Mouse (Mus musculus) hindbrain, embryonic 16.5 days (tissue): Measurements from ENCODE around the gene Rps23. TPM values are rescaled to one million over a fixed set of nuclear protein-coding genes. Genes with fewer than 3 reads are reported as not detected.
A peak's percentile ranks its signal among the peaks of the same experiment; 100 is the strongest.
"Not testable (repeated sequence)": the region's sequence is repeated elsewhere in the genome, so short reads cannot be mapped to it uniquely, and the experiment has no call there.

Source experiments
- ATAC-seq: fragments of 200-750 bp; cut with Nextera tagmentation; 2 replicates; pipeline ENCODE4 v1.8.0; 2017; ENCODE audit warnings: moderate TSS enrichment, moderate library complexity
- H3K27ac ChIP-seq: fragments of 300-500 bp; sonication (generic); 2 replicates; pipeline ENCODE4 v1.5.1; 2014; ENCODE audit warnings: low read depth, mild to moderate bottlenecking, control low read depth, low read length, moderate library complexity
- H3K27me3 ChIP-seq: fragments of 300-500 bp; sonication (generic); replicated peaks from 2 replicates; pipeline ENCODE4 v1.6.1; 2014; ENCODE audit warnings: low read length; ENCODE audit not compliant: control insufficient read depth, insufficient read depth
- H3K36me3 ChIP-seq: fragments of 300-500 bp; sonication (generic); 2 replicates; pipeline ENCODE4 v1.6.1; 2014; ENCODE audit warnings: mild to moderate bottlenecking, low read length, moderate library complexity, mixed read lengths; ENCODE audit not compliant: control insufficient read depth, insufficient read depth
- H3K4me1 ChIP-seq: fragments of 300-500 bp; sonication (generic); 2 replicates; pipeline ENCODE4 v1.6.1; 2014; ENCODE audit warnings: low read depth, low read length; ENCODE audit not compliant: control insufficient read depth, insufficient read depth
- H3K4me2 ChIP-seq: fragments of 300-500 bp; sonication (generic); 2 replicates; pipeline ENCODE4 v1.6.1; 2014; ENCODE audit warnings: mild to moderate bottlenecking, low read length, control low read depth, moderate library complexity
- H3K4me3 ChIP-seq: fragments of 300-500 bp; sonication (generic); 2 replicates; pipeline ENCODE4 v1.5.1; 2014; ENCODE audit warnings: mild to moderate bottlenecking, low read length, control low read depth, moderate library complexity
- H3K9ac ChIP-seq: fragments of 300-500 bp; sonication (generic); 2 replicates; pipeline ENCODE4 v1.6.1; 2014; ENCODE audit warnings: low read depth, mild to moderate bottlenecking, control low read depth, low read length, moderate library complexity
- H3K9me3 ChIP-seq: fragments of 300-500 bp; sonication (generic); 2 replicates; pipeline ENCODE4 v1.6.1; 2014; ENCODE audit warnings: mild to moderate bottlenecking, low read length, moderate library complexity; ENCODE audit not compliant: control insufficient read depth
- WGBS: fragments of 180-500 bp; shearing (Covaris S2); extraction: QIAGEN DNeasy Blood & Tissue Kit; methylation state at CpG from one replicate; pipeline ENCODE4 v1.1.7; 2014; 5-methylcytosine and 5-hydroxymethylcytosine counted together
- polyA plus RNA-seq: library from polyadenylated mRNA; unstranded; fragments of >200 nt; fragmentation: Nextera tagmentation; extraction: Ambion mirVana; gene quantifications from 2 replicates; pipeline ENCODE4 v1.2.1, GENCODE M21; 2015

Rps23 gene
- polyA plus RNA-seq, 1 experiment from 2014 or later = 85.6 TPM

GRCm38 (mm10) chr13:90905176-90905575 is 17.6 kb upstream of the Rps23 start, which contains the start of gene Atp6ap1l:
Gene Atp6ap1l, minus strand, starts transcription at chr13:90905355.
- no peak within 1 kb of the TSS for H3K4me2 ChIP-seq
- H3K4me1 ChIP-seq = no peaks in the 10 kb centered on the region

GRCm38 (mm10) chr13:90907376-90907775 is 15.4 kb upstream of the Rps23 start:
- H3K27ac ChIP-seq = no peak overlapping the region
- H3K27me3 ChIP-seq = no peaks in the 10 kb centered on the region
- no peaks in the 10 kb centered on the region for H3K4me1 ChIP-seq
- no peaks in the 10 kb centered on the region for H3K9me3 ChIP-seq
- no peak overlapping the region for H3K4me2 ChIP-seq
- 90% methylated on average over 12 of the region's 12 CpGs for WGBS
- ATAC-seq = no peak
- H3K4me3 ChIP-seq = no peak overlapping the region
- H3K9ac ChIP-seq = no peak overlapping the region
- no peaks in the 10 kb centered on the region for H3K36me3 ChIP-seq

More at GRCm38 (mm10) chr13:90905176-90905575, 17.6 kb upstream of the Rps23 start, which contains the start of gene Atp6ap1l:
- H3K4me3 ChIP-seq = no peak within 1 kb of the TSS
- H3K27me3 ChIP-seq = no peaks in the 10 kb centered on the region
- ATAC-seq = no peak
- H3K9ac ChIP-seq = no peak within 1 kb of the TSS
- H3K9me3 ChIP-seq = no peaks in the 10 kb centered on the region
- H3K36me3 ChIP-seq = no peaks in the 10 kb centered on the region
- WGBS = 88% methylated on average over 5 of the region's 5 CpGs
- H3K27ac ChIP-seq = no peak within 1 kb of the TSS

GRCm38 (mm10) chr13:90912760-90913674 is 9.7 kb upstream of the Rps23 start:
- peak overlapping the region; percentile 1; the same call in 1 of the 2 replicates for H3K4me2 ChIP-seq
- H3K36me3 ChIP-seq = no peaks in the 10 kb centered on the region
- 43% methylated on average over 17 of the region's 17 CpGs for WGBS
- H3K4me3 ChIP-seq = no peak overlapping the region
- peaks cover 7% of the 10 kb centered on the region for H3K4me1 ChIP-seq
- peak overlapping the region; percentile 65 for H3K27ac ChIP-seq
- H3K27me3 ChIP-seq = no peaks in the 10 kb centered on the region
- H3K9ac ChIP-seq = no peak overlapping the region
- H3K9me3 ChIP-seq = no peaks in the 10 kb centered on the region
- peak; percentile 73 for ATAC-seq

- H3K27ac ChIP-seq = peak overlapping the region; percentile 65
- peak overlapping the region; percentile 1; the same call in 1 of the 2 replicates for H3K4me2 ChIP-seq
- no peaks in the 10 kb centered on the region for H3K36me3 ChIP-seq
- no peaks in the 10 kb centered on the region for H3K9me3 ChIP-seq
- peak; percentile 16; the same call in 1 of the 2 replicates for ATAC-seq
- no peak overlapping the region for H3K4me3 ChIP-seq
- H3K27me3 ChIP-seq = no peaks in the 10 kb centered on the region
- WGBS = 37% methylated on average over 7 of the region's 7 CpGs
- peaks cover 7% of the 10 kb centered on the region for H3K4me1 ChIP-seq
- H3K9ac ChIP-seq = no peak overlapping the region
Measured at GRCm38 (mm10) chr13:90913675-90914192, 9.0 kb upstream of the Rps23 start.

GRCm38 (mm10) chr13:90914721-90915120 is 8.0 kb upstream of the Rps23 start:
- no peak for ATAC-seq
- 91% methylated on average over 4 of the region's 4 CpGs for WGBS
- Histone ChIP-seq H3K36me3 (no peaks in the 10 kb centered on the region), H3K27me3 (no peaks in the 10 kb centered on the region), H3K4me2 (no peak overlapping the region), H3K4me3 (no peak overlapping the region), H3K9me3 (no peaks in the 10 kb centered on the region), H3K9ac (no peak overlapping the region), H3K4me1 (peaks cover 7% of the 10 kb centered on the region), H3K27ac (no peak overlapping the region)

- under 1% methylated on average over 12 of the region's 13 CpGs for WGBS
- not testable (repeated sequence) for H3K27ac ChIP-seq, H3K27me3 ChIP-seq, H3K4me1 ChIP-seq, ATAC-seq, H3K9me3 ChIP-seq
- Histone ChIP-seq H3K4me3 (peak overlapping the region; percentile 90), H3K9ac (peak overlapping the region; percentile 95), H3K4me2 (peak overlapping the region; percentile 77), H3K36me3 (peaks cover 21% of the 10 kb centered on the region)
Measured at GRCm38 (mm10) chr13:90923617-90924016, 859 bp downstream of the Rps23 start.

- peaks cover 22% of the 10 kb centered on the region for H3K36me3 ChIP-seq
- H3K4me1 ChIP-seq = peaks cover 6% of the 10 kb centered on the region
- H3K27ac ChIP-seq = no peak overlapping the region
- no peak for ATAC-seq
- peak overlapping the region; percentile 77 for H3K4me2 ChIP-seq
- 53% methylated on average over 9 of the region's 9 CpGs for WGBS
- no peak overlapping the region for H3K9ac ChIP-seq
- H3K27me3 ChIP-seq = no peaks in the 10 kb centered on the region
- H3K9me3 ChIP-seq = no peaks in the 10 kb centered on the region
- peak overlapping the region; percentile 90 for H3K4me3 ChIP-seq
Measured at GRCm38 (mm10) chr13:90924072-90924471, 1.3 kb downstream of the Rps23 start.

GRCm38 (mm10) chr13:90925191-90925590 is 2.4 kb downstream of the Rps23 start:
- ATAC-seq = no peak
- no peaks in the 10 kb centered on the region for H3K9me3 ChIP-seq
- WGBS = 92% methylated on average over 5 of the region's 5 CpGs
- no peak overlapping the region for H3K27ac ChIP-seq
- no peaks in the 10 kb centered on the region for H3K27me3 ChIP-seq
- H3K9ac ChIP-seq = no peak overlapping the region
- H3K4me3 ChIP-seq = no peak overlapping the region
- H3K4me1 ChIP-seq = peaks cover 6% of the 10 kb centered on the region
- peaks cover 22% of the 10 kb centered on the region for H3K36me3 ChIP-seq
- H3K4me2 ChIP-seq = no peak overlapping the region

GRCm38 (mm10) chr13:90926125-90926765 is 3.5 kb downstream of the Rps23 start:
- Histone ChIP-seq H3K4me1 (peaks cover 6% of the 10 kb centered on the region), H3K27ac (no peak overlapping the region), H3K27me3 (no peaks in the 10 kb centered on the region), H3K4me2 (no peak overlapping the region), H3K4me3 (no peak overlapping the region), H3K36me3 (peaks cover 22% of the 10 kb centered on the region), H3K9ac (no peak overlapping the region), H3K9me3 (no peaks in the 10 kb centered on the region)
- ATAC-seq = no peak
- 86% methylated on average over 7 of the region's 7 CpGs for WGBS
